Mouse (Mus musculus) bone marrow, adult 2 months (tissue): ENCODE data around the gene Fuom. TPM values are rescaled to one million over a fixed set of nuclear protein-coding genes. Genes with fewer than 3 reads are reported as not detected.

Experiments
- H3K27ac ChIP-seq: fragments of 200-500 bp; 2 replicates; pipeline ENCODE4 v1.5.1; 2012; ENCODE audit warnings: low read depth, mild to moderate bottlenecking, control low read depth, inconsistent platforms, low read length; ENCODE audit not compliant: control insufficient read depth, poor library complexity, insufficient read depth
- H3K4me1 ChIP-seq: fragments of 200-500 bp; 2 replicates; pipeline ENCODE4 v1.6.1; 2011; ENCODE audit warnings: low read length; ENCODE audit not compliant: control insufficient read depth, insufficient read depth
- H3K4me3 ChIP-seq: fragments of 200-500 bp; replicated peaks from 2 replicates; pipeline ENCODE3; 2011; ENCODE audit warnings: mild to moderate bottlenecking, low read depth, low read length, control low read depth; ENCODE audit not compliant: control insufficient read depth
- CTCF ChIP-seq: fragments of 200-500 bp; IDR thresholded peaks from 2 replicates; pipeline ENCODE4 v1.5.1; 2011; ENCODE audit warnings: low read length, control low read depth; ENCODE audit not compliant: control insufficient read depth, insufficient read depth
- POLR2A ChIP-seq: fragments of 200-500 bp; IDR thresholded peaks from 2 replicates; pipeline ENCODE4 v1.6.1; 2011; ENCODE audit warnings: low read depth, mild to moderate bottlenecking, control low read depth, low read length, borderline replicate concordance; ENCODE audit not compliant: control insufficient read depth
- WGBS: fragments of 180-500 bp; shearing (Covaris S2); methylation state at CpG from one replicate; pipeline ENCODE4 v1.1.7; 2018; 5-methylcytosine and 5-hydroxymethylcytosine counted together
- polyA plus RNA-seq: library from polyadenylated mRNA; stranded (reverse); fragments of >200 nt; gene quantifications from 2 replicates; pipeline ENCODE4 v1.2.4, GENCODE M21; 2011; ENCODE audit warnings: low replicate concordance; ENCODE audit not compliant: missing spikeins, insufficient read depth, insufficient read length

Gene Fuom
- polyA plus RNA-seq, 1 experiment, result 18.7 TPM

GRCm38 (mm10) chr7:140116329-140117054, 14.3 kb upstream of the Fuom start, which contains the start of gene Echs1:
Echs1 (minus strand) TSS chr7:140116476.
- 2% methylated on average over 28 of the region's 28 CpGs for WGBS
- peak within 1 kb of the TSS; percentile 90 for H3K4me3 ChIP-seq
- peaks cover 1% of the 10 kb centered on the region; the same call in 1 of the 2 replicates for H3K4me1 ChIP-seq
- H3K27ac ChIP-seq, result peak within 1 kb of the TSS; percentile 65
- TF ChIP-seq CTCF (no peak), POLR2A (peak; percentile 84; the same call in 1 of the 2 replicates)

- WGBS, result 2% methylated on average over 23 of the region's 23 CpGs
- peak within 1 kb of the TSS; percentile 65 for H3K27ac ChIP-seq
- peaks cover 1% of the 10 kb centered on the region; the same call in 1 of the 2 replicates for H3K4me1 ChIP-seq
- peak within 1 kb of the TSS; percentile 90 for H3K4me3 ChIP-seq
- TF ChIP-seq CTCF (no peak), POLR2A (no peak)
Measured at GRCm38 (mm10) chr7:140115583-140116328, 13.5 kb upstream of the Fuom start, which contains the start of gene Paox. Paox (plus strand) TSS chr7:140115799.

GRCm38 (mm10) chr7:140111943-140112342, 9.7 kb upstream of the Fuom start:
- peaks cover 1% of the 10 kb centered on the region; the same call in 1 of the 2 replicates for H3K4me1 ChIP-seq
- WGBS, result 47% methylated on average over 3 of the region's 3 CpGs
- H3K4me3 ChIP-seq, result no peak overlapping the region
- 0 out of 2 replicates have a peak overlapping the region, but pooled peaks have one; percentile 47 for H3K27ac ChIP-seq
- no peak for TF ChIP-seq POLR2A
- no peak for TF ChIP-seq CTCF

- Histone ChIP-seq H3K4me3 (no peak overlapping the region), H3K4me1 (peaks cover 2% of the 10 kb centered on the region), H3K27ac (no peak overlapping the region)
- TF ChIP-seq POLR2A (no peak), CTCF (no peak)
- 80% methylated on average over 4 of the region's 4 CpGs for WGBS
Measured at GRCm38 (mm10) chr7:140104009-140104408, 1.8 kb upstream of the Fuom start.

- WGBS, result 86% methylated on average over 10 of the region's 10 CpGs
- TF ChIP-seq CTCF (no peak), POLR2A (no peak)
- Histone ChIP-seq H3K4me3 (no peak overlapping the region), H3K27ac (no peak overlapping the region), H3K4me1 (peaks cover 2% of the 10 kb centered on the region)
Measured at GRCm38 (mm10) chr7:140101498-140101897, 743 bp downstream of the Fuom start.

- Histone ChIP-seq H3K4me3 (no peak overlapping the region), H3K4me1 (peaks cover 2% of the 10 kb centered on the region), H3K27ac (no peak overlapping the region)
- WGBS, result 43% methylated on average over 1 of the region's 1 CpGs
- no peak for TF ChIP-seq CTCF
- no peak for TF ChIP-seq POLR2A
Measured at GRCm38 (mm10) chr7:140098466-140098865, 3.8 kb downstream of the Fuom start.

GRCm38 (mm10) chr7:140096055-140096454, 6.2 kb downstream of the Fuom start:
- Histone ChIP-seq H3K27ac (no peak overlapping the region), H3K4me3 (no peak overlapping the region), H3K4me1 (no peaks in the 10 kb centered on the region)
- TF ChIP-seq POLR2A (no peak), CTCF (no peak)

GRCm38 (mm10) chr7:140095556-140095955, 6.7 kb downstream of the Fuom start:
- Histone ChIP-seq H3K4me1 (no peaks in the 10 kb centered on the region), H3K4me3 (no peak overlapping the region), H3K27ac (no peak overlapping the region)
- 42% methylated on average over 1 of the region's 1 CpGs for WGBS
- TF ChIP-seq CTCF (no peak), POLR2A (no peak)
